Mouse (Mus musculus) brain, embryonic 14.5 days (tissue): Measurements from ENCODE around the gene Gm26897.

Experiments
- CTCF ChIP-seq: fragments of 200-500 bp; IDR thresholded peaks from 2 replicates; pipeline ENCODE4 v1.5.1; 2012; ENCODE audit warnings: inconsistent platforms, mild to moderate bottlenecking, moderate library complexity, borderline replicate concordance; ENCODE audit not compliant: insufficient read depth, insufficient read length; ENCODE audit errors: extremely low read depth
- POLR2A ChIP-seq: fragments of 200-500 bp; IDR thresholded peaks from 2 replicates; pipeline ENCODE4 v1.6.1; 2012; ENCODE audit warnings: mild to moderate bottlenecking, inconsistent platforms, borderline replicate concordance; ENCODE audit not compliant: poor library complexity, insufficient read depth, insufficient read length, severe bottlenecking; ENCODE audit errors: extremely low read depth

DNA sequence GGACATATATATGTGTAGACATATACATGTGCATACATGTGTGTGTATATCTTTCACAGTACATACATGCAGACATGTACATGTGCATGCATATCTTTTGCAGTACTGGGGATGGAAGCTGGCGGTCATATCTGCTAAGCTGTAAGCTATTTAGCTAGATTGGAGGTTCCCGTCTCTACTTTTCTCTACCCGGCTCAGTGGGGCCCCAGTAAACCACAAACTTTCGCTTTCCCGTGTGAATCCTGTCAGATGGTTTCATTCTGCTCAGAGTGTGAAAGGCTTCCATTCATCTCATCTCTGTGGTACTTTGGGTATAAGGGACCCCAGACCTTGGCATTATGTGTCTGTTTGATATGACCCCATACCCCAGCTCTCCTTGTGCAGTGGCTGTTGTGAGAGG is 46.4 kb upstream of the Gm26897 start:
- TF ChIP-seq CTCF (no peak), POLR2A (no peak)
